Mouse (Mus musculus): ENCODE results near the gene Osbpl8. TPM values are rescaled to one million over a fixed set of nuclear protein-coding genes. Genes with fewer than 3 reads are reported as not detected.

Gene Osbpl8
- total and polyA plus RNA-seq, 3 experiments = 12.9 to 26.4 (median 23.4) TPM

DNA sequence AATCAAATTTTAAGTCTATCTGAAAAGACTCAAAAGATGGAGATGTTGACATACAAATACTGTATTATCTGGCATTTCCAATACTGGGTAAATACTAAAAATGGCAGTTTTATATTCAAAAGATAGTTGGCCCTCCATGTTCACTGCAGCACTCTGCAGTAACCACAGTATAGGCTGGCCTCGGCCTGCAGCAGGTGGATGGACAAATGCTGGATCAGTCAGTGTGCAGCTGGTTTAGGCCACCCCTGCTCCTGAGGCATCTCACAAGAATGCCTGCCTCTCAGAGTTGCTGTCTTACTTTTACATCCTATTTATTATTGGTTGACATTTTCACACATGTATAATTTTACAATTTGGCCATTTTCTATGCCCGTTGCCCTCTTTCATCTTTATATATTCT, 111.3 kb downstream of the Osbpl8 start:
- no peak overlapping the region for H3K4me2 ChIP-seq (ENCODE audit: insufficient read depth, low read depth, poor library complexity, severe bottlenecking)
- dilution Hi-C loops (cut with MboI; ENCODE audit: extremely low pct_ligation_motif_present, extremely low pct_unique_long_range_greater_than_20kb, low sequenced_read_pairs) (no loop called here), in situ Hi-C loops (cut with MboI; ENCODE audit: low pct_ligation_motif_present, low pct_unique_long_range_greater_than_20kb, low sequenced_read_pairs) (no loop called here)
- H3K27ac ChIP-seq (ENCODE audit: insufficient read depth, low read depth) = no peak overlapping the region
- H3K36me3 ChIP-seq (replicated peaks in 1 of 2; ENCODE audit: control insufficient read depth in 1 of 2, insufficient read depth in 1 of 2, low read length in 1 of 2) = peaks cover 55 to 82% of the 10 kb centered on the region in 2 experiments
- no peak for TF ChIP-seq UBTF (IDR thresholded peaks at IDR 0.05; ENCODE audit: low read depth, low read length)
- TF ChIP-seq MAFK (IDR thresholded peaks at IDR 0.05; ENCODE audit: insufficient replicate concordance, low read length) = no peak
- TF ChIP-seq IRF4 (IDR thresholded peaks at IDR 0.05; ENCODE audit: low read depth, low read length) = no peak
- no peak for TF ChIP-seq ZC3H11A (IDR thresholded peaks at IDR 0.05; ENCODE audit: low read depth, low read length)
- no peaks in the 10 kb centered on the region for H3K27me3 ChIP-seq (replicated peaks)
- H3K9ac ChIP-seq (ENCODE audit: insufficient read depth, low read depth) = no peak overlapping the region
- no peaks in the 10 kb centered on the region for H3K4me1 ChIP-seq (ENCODE audit: control insufficient read depth in 1 of 2, insufficient read depth in 2 of 2)
- H3K4me3 ChIP-seq (replicated peaks in 1 of 3; ENCODE audit: low read depth in 2 of 3, low read length in 2 of 3, poor library complexity in 1 of 3) = no peak overlapping the region
- H3K9me3 ChIP-seq (replicated peaks; ENCODE audit: low read length) = no peaks in the 10 kb centered on the region
- no peak for DNase-seq (ENCODE audit: extremely low read depth)
- no peaks in the 10 kb centered on the region for H3K79me2 ChIP-seq (replicated peaks; ENCODE audit: control insufficient read depth, extremely low read depth, insufficient read depth, poor library complexity, severe bottlenecking)

DNA sequence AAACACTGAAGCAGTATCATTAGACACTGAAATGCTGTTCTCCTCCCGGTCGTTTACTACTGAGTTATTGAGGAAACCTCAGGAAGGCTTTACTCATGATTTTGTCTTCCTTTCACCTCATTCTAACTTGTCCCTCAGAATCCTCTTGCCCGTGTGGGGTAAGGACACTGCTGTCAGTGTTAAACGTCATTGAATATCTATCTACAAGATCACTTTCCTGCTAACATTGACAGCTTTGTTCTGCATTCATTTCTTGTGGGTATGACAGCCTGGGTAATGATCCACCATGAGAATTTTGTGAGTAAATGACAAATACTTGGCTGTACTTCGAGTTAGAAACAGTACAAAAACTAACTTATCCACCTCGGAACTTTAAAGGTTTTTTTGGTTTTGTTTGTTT, 133.1 kb downstream of the Osbpl8 start:
- dilution Hi-C loops (cut with MboI; ENCODE audit: extremely low pct_ligation_motif_present, extremely low pct_unique_long_range_greater_than_20kb, low sequenced_read_pairs) = no loop called here
- DNase-seq (ENCODE audit: extremely low read depth) = no peak
- in situ Hi-C loops (cut with MboI; ENCODE audit: low pct_ligation_motif_present, low pct_unique_long_range_greater_than_20kb, low sequenced_read_pairs) = no loop called here

DNA sequence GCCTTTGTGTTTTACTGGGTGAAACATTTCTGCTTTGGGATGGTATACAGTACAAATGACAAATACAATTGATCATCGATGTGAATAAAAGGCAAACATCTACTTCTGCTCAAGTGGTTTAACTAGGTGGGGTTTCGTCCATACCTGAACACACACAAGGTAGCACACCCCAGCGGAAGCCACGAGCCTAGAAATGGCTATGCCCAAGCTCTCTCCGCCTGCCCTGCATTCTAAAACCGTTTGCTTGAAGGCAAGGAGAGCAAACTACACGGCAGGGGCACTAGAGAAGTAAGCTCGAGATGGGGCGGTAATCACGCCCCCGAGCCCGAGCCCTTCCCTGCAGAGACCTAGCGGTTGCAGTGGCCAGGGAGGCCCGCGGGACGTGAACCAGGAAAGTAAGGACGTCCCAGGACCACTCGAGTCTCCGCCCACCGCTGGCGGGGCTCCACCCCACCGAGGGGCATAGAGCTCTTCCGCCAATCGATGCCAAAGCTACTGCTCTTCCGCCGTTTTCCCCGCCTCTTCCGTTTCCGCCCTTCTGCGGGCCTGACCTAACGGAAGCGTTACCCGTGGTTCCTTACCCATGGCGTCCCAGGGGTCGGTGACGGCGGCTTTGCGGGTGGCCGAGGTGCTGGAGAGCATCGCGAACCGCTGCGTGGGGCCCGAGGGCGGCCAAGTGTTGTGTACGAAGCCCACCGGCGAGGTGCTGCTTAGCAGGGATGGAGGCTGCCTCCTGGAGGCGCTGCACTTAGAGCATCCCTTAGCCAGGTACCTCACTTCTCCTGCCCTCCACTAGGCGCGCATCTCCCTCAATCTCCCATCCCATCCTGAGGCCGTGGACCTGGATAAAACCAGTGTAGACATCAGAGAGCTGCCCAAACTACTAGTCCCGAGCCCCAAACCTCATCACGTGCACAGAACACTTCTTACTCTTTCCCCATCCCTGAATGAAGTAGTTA, 133.9 kb downstream of the Osbpl8 start, which contains the start of gene Bbs10:
Gene Bbs10 (plus strand): TSS at position 540 of the 959 bp plus-strand sequence.
- H3K79me2 ChIP-seq (replicated peaks; ENCODE audit: control insufficient read depth, extremely low read depth, insufficient read depth, poor library complexity, severe bottlenecking) = no peaks in the 10 kb centered on the region; the same call in 1 of the 2 replicates
- in situ Hi-C loops (cut with MboI; ENCODE audit: low pct_ligation_motif_present, low pct_unique_long_range_greater_than_20kb, low sequenced_read_pairs) = no loop called here
- dilution Hi-C loops (cut with MboI; ENCODE audit: extremely low pct_ligation_motif_present, extremely low pct_unique_long_range_greater_than_20kb, low sequenced_read_pairs) = no loop called here
- peak within 1 kb of the TSS; percentile 56 for H3K27ac ChIP-seq (ENCODE audit: insufficient read depth, low read depth)
- peak within 1 kb of the TSS; percentile 94 for H3K4me2 ChIP-seq (ENCODE audit: insufficient read depth, low read depth, poor library complexity, severe bottlenecking)
- H3K9ac ChIP-seq (ENCODE audit: insufficient read depth, low read depth) = peak within 1 kb of the TSS; percentile 86
- H3K4me1 ChIP-seq (ENCODE audit: control insufficient read depth in 1 of 2, insufficient read depth in 2 of 2) = peaks cover 0 to 23% of the 10 kb centered on the region in 2 experiments; a peak in 2 of 4 replicates
- H3K36me3 ChIP-seq (replicated peaks in 1 of 2; ENCODE audit: control insufficient read depth in 1 of 2, insufficient read depth in 1 of 2, low read length in 1 of 2) = peaks cover under 1 to 21% of the 10 kb centered on the region in 2 experiments
- no peaks in the 10 kb centered on the region for H3K9me3 ChIP-seq (replicated peaks; ENCODE audit: low read length)
- peak within 1 kb of the TSS; percentile 72 to 86 (median 76) for H3K4me3 ChIP-seq (replicated peaks in 1 of 3; ENCODE audit: low read depth in 2 of 3, low read length in 2 of 3, poor library complexity in 1 of 3)
- peak; percentile 97 for DNase-seq (ENCODE audit: extremely low read depth)
- H3K27me3 ChIP-seq (replicated peaks) = no peaks in the 10 kb centered on the region
- TF ChIP-seq MYC (IDR thresholded peaks at IDR 0.05; ENCODE audit: low read depth, low read length) (peak; percentile 73), RAD21 (IDR thresholded peaks at IDR 0.05; ENCODE audit: low read depth, low read length) (peak; percentile 42), POLR2A (IDR thresholded peaks at IDR 0.05; ENCODE audit: low read depth, low read length) (peak; percentile 94), MEF2A (IDR thresholded peaks at IDR 0.05; ENCODE audit: borderline replicate concordance, low read depth, low read length) (peak; percentile 62; the same call in 1 of the 2 replicates), TCF12 (IDR thresholded peaks at IDR 0.05; ENCODE audit: low read depth, low read length) (peak; percentile 82), RCOR1 (conservative IDR thresholded peaks at IDR 0.05; ENCODE audit: low read depth, low read length) (no peak; the same call in 1 of the 2 replicates), MAFK (IDR thresholded peaks at IDR 0.05; ENCODE audit: insufficient replicate concordance, low read length) (no peak), ZMIZ1 (IDR thresholded peaks at IDR 0.05; ENCODE audit: low read depth, low read length) (peak; percentile 93), POLR2AphosphoS2 (IDR thresholded peaks at IDR 0.05; ENCODE audit: low read depth, low read length) (peak; percentile 86; the same call in 1 of the 2 replicates), NRF1 (IDR thresholded peaks at IDR 0.05; ENCODE audit: low read depth, low read length) (peak; percentile 51), ZKSCAN1 (IDR thresholded peaks at IDR 0.05; ENCODE audit: borderline replicate concordance, low read depth, low read length) (no peak), UBTF (IDR thresholded peaks at IDR 0.05; ENCODE audit: low read depth, low read length) (peak; percentile 63; the same call in 1 of the 2 replicates), USF1 (IDR thresholded peaks at IDR 0.05; ENCODE audit: low read depth, low read length) (no peak), BHLHE40 (IDR thresholded peaks at IDR 0.05; ENCODE audit: low read depth, low read length) (peak; percentile 63; the same call in 1 of the 2 replicates), MAX (IDR thresholded peaks at IDR 0.05; ENCODE audit: low read length) (peak; percentile 75), CHD2 (IDR thresholded peaks at IDR 0.05; ENCODE audit: low read length) (peak; percentile 84), CTCF (conservative IDR thresholded peaks at IDR 0.05 in 1 of 2, IDR thresholded peaks at IDR 0.05 in 1 of 2; ENCODE audit: low read depth in 2 of 2, low read length in 2 of 2) (peak; percentile 33 to 83; a peak in 3 of 4 replicates)

More for the DNA sequence above, 133.1 kb downstream of the Osbpl8 start:
- Histone ChIP-seq H3K9me3 (replicated peaks; ENCODE audit: low read length) (no peaks in the 10 kb centered on the region), H3K79me2 (replicated peaks; ENCODE audit: control insufficient read depth, extremely low read depth, insufficient read depth, poor library complexity, severe bottlenecking) (no peaks in the 10 kb centered on the region; the same call in 1 of the 2 replicates), H3K27me3 (replicated peaks) (no peaks in the 10 kb centered on the region), H3K9ac (ENCODE audit: insufficient read depth, low read depth) (no peak overlapping the region; the same call in 1 of the 2 replicates), H3K36me3 (replicated peaks in 1 of 2; ENCODE audit: control insufficient read depth in 1 of 2, insufficient read depth in 1 of 2, low read length in 1 of 2) (peaks cover 3 to 24% of the 10 kb centered on the region in 2 experiments), H3K4me2 (ENCODE audit: insufficient read depth, low read depth, poor library complexity, severe bottlenecking) (peak overlapping the region; percentile 69), H3K27ac (ENCODE audit: insufficient read depth, low read depth) (no peak overlapping the region), H3K4me3 (replicated peaks in 1 of 3; ENCODE audit: low read depth in 2 of 3, low read length in 2 of 3, poor library complexity in 1 of 3) (peak overlapping the region in 2 of 3 experiments; percentile 48 to 76), H3K4me1 (ENCODE audit: control insufficient read depth in 1 of 2, insufficient read depth in 2 of 2) (peaks cover 0 to 23% of the 10 kb centered on the region in 2 experiments; a peak in 2 of 4 replicates)
- no peak for TF ChIP-seq EP300 (IDR thresholded peaks at IDR 0.05; ENCODE audit: low read length)
- no peak for TF ChIP-seq GABPA (IDR thresholded peaks at IDR 0.05; ENCODE audit: insufficient replicate concordance, low read depth, low read length)
- no peak for TF ChIP-seq NELFE (IDR thresholded peaks at IDR 0.05; ENCODE audit: low read depth, low read length)
- TF ChIP-seq TBP (conservative IDR thresholded peaks at IDR 0.05; ENCODE audit: low read depth, low read length) = no peak
- TF ChIP-seq SIN3A (IDR thresholded peaks at IDR 0.05; ENCODE audit: low read length) = no peak
- TF ChIP-seq POLR2AphosphoS2 (IDR thresholded peaks at IDR 0.05; ENCODE audit: low read depth, low read length) = no peak
- TF ChIP-seq MYC (IDR thresholded peaks at IDR 0.05; ENCODE audit: low read depth, low read length) = no peak
- no peak for TF ChIP-seq ETS1 (conservative IDR thresholded peaks at IDR 0.05; ENCODE audit: low read depth, low read length)
- no peak for TF ChIP-seq JUND (conservative IDR thresholded peaks at IDR 0.05; ENCODE audit: low read depth, low read length)

Measured in CH12.LX (cell line).